Mouse (Mus musculus) common myeloid progenitor, adult 5-6 weeks (primary cell): ENCODE measurements around the gene Fpgs. TPM values are rescaled to one million over a fixed set of nuclear protein-coding genes. Genes with fewer than 3 reads are reported as not detected.

Experiments
- ATAC-seq: replicated peaks from 2 replicates; pipeline ENCODE4 v1.8.0; 2016; ENCODE audit warnings: low read depth, mild to moderate bottlenecking, moderate TSS enrichment, inconsistent platforms; ENCODE audit not compliant: poor library complexity, severe bottlenecking
- total RNA-seq: library from RNA; stranded (forward); fragments of 200-1000, 187-1606 nt; gene quantifications from 2 replicates; pipeline ENCODE4 v1.2.3, GENCODE M21; 2017

The Fpgs gene
- total RNA-seq, 1 experiment from 2014 or later: 39.8 TPM

DNA sequence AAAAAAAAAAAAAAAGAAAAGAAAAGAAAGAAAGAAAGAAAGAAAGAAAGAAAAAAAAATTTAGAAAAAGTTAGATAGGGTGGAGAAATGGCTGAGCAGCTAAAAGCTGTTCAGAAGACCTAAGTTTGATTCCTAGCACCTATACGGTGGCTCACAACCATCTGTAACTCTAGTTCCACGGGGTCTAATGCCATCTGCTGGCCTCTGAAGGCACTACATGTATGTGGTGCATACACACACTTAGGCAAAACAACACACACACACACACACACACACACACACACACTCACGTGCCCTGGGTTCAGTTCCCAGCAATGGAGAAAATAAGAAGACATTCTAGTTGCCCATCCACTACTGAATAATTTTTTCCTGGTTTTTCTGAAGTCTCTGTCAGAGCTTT lies 27.1 kb downstream of the Fpgs start:
- ATAC-seq: no peak

DNA sequence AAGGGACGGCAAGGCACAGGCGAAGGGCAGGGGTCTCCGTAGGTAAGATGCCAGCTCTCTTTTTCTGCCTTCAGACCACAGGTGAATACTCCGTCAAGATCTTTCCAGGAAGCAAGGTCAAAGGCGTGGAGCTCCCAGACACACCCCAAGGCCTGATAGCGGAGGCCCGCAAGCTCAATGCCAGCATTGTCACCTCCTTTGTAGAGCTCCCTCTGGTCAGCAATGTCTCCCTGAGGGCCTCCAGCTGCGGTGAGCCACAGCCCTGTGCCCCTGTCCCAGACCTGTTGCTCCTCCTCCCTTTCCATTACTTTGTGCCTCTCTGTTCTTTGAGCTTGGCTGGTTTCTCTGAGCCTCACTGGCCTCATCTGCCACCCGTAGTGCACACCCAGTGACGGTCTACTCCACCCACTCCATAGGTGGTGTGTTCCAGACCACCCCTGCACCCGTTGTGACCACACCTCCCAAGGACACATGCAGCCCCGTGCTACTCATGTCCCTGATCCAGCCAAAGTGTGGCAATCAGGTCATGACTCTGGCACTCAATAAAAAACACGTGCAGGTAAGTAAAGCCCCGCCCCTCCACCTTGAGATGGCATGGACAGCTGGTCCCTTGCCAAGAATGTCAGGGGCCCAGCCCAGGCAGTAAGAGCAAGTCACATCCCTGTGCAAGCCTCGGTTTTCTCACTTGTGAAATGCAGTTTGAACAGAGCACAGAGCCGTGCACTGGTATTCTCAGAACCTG lies 30.6 kb downstream of the Fpgs start:
- ATAC-seq: no peak

DNA sequence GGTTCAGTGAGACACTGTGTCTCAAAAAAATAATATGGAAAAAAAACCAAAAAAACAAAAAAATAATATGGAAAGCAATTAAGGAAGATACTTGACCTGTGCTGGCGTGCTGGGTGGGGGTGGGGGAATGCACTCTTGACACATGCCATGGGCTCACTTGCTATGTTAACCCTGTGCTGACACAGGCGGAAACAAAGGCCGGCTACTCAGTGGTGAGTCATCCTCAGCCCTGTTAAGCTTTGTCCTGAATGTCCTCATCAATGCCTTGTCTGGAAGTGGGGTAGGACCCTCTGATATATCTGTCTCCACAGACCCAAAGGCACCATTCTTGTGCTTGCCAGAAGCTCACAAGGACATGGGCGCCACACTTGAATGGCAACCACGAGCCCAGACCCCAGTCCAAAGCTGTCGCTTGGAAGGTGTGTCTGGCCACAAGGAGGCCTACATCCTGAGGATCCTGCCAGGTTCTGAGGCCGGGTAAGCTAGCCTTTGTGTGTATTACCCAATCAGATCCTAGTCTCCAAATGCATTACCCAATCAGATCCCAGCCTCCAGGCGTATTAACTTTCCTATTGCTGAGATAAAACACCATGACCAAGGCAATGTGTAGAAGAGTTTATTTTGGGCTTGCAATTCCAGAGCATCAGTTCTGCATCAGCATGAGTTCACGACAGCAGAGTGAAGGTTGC lies 31.9 kb downstream of the Fpgs start:
- no peak for ATAC-seq

DNA sequence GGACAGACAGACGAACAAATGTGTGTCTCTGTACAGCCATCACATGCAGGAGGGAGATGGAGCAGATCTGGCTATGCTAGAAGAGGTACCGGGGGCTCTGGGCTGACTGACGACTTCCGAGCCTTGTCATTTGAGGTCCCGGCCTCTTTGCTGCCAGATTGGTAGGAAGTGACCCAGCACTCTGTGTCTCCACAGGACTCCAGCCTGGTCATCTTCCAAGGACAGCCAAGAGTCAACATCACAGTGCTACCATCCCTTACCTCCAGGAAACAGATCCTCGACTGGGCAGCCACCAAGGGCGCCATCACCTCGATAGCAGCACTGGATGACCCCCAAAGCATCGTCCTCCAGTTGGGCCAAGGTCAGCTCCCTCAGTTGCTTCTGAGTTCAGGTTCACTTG lies 32.8 kb downstream of the Fpgs start:
- ATAC-seq: no peak

DNA sequence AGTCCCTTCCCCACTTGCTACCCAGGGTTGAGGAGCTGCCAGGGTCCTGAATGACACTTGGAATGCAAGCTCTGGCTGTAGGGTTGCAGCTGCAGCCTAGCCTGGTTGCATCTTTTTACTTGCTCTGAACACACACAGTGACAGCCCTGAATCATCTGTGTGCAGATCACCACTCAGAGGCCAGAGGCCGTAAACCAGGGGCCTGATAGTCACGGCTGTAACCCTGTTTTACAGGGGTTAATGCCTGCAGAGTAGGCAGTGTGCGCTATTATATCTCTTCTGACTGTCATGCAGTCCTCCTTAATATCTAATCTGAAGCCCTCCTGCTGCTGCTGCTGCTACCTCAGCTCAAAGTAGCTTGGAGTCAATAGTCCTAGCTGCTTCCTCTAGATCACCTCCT lies 34.1 kb downstream of the Fpgs start:
- ATAC-seq: no peak

DNA sequence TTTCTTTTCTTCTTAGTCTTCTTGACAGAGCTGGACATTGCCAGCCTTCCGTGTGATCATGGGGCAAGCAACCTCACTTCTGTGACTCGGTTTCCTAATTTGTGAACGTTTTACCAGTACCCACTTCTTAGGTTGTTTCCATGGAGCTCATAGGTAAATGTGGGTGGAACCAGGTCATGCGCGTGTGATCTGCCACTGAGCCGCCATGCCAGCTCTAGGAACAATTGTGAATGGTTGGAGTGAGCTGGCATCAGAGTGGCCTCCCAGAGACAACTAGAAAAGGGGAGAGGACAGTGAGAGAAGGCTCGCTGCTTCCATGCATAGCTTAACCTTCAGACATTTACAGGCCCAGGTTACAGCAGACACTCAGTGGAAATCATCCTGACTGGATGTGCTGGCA lies 35.8 kb downstream of the Fpgs start:
- no peak for ATAC-seq

DNA sequence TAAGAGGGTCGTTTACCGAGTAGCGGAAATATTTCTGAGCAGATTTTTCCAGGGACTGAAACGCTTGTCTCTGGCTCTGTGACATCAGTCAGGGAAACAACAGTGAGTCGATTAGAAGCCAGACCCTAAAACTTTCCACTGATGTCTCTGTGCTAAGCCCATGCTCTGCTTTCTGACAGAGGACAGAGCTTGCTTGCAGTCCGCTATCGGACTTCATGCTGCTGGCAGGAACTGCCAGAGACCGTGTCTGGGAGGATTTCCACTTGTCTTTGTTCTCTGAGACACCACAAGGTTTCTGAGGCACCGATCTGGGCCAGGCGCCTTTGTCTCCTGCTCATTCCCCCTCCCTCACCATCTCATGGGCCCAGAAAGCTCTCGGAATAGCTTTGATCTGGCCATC lies 36.2 kb downstream of the Fpgs start:
- ATAC-seq: no peak

DNA sequence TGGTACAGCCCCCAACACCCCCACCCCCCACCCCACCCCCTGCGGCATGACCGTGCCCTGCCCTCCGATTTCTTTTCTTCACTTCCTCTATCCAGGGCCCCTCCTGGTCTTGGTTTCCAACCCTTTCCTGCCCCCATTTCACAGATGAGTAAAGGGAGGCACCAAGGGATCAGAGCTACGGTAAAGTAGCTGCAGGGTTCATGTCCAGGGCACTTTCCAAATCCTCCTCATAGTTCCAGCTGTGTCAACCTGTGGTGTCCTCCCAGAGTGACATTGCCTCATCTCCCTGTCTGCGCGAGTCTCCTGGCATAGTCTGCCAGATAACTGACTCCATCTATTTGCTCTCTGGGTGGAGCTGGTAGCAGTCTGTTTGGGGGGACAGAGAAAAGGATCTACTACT lies 38.1 kb downstream of the Fpgs start:
- ATAC-seq: no peak

DNA sequence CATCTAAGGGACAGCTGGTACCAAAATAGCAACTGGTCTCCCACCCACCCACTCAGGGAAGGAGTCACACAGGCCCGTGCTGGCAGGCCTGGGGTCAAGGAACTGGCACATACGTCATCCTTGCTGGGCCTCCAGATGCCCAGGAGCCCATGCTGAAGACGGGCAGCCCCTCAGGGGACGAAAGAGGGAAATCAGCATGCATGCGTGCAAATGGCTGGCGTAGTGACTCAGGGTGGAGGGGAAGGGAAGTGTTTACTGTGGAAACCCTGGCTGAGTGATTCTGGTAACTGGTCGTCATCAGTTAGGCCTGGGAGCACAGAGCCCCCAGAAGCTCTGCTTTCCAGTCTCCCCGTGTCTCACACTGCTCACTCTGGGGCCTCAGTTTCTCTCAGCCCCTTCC lies 38.6 kb downstream of the Fpgs start:
- no peak for ATAC-seq

DNA sequence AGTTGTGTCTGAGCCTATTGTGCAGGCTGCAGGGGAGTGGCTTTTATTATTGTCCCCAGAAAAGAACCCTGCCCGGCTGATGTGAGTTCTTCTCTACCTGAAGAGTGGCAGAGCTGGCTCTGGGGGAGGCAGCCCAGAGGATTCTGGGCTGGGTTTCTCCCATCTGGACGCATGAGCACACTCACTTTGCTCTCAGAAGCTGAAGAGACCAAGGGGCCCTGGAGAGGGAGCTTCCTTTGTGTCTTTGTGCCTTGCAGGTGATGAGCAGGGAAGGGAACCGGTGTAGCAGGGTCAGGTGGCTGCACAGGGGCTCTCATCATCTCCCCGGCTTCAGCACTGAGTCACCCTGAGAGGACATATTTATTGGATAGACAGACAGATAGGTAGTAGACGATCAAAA lies 41.7 kb downstream of the Fpgs start:
- no peak for ATAC-seq

DNA sequence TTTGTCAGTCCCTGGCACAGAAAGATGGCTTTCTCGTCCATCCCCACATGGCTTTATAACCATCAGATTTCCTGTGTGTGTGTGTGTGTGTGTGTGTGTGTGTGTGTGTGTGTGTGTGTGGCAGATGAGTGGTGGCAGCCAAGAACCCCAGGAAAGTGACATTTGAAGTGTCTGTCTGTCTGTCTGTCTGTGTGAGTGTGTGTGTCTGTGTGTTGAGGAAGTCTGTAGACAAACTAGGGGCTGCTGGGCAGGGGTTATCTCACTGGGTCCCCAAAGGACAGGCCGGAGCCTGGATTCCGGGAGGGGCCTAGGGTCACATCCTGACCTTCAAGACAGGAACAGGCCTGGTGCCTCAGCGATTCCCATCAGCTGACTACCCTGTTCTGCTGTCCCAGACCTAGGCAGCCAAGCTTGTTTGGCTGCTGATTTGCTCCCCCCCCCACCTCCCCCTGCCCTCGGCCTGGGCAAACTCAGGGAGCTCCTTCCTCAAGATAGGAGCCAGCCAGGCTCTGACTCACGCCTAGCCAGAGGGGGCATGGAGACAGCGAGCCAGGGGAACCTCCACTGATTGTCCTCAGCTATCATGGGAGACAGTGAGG lies 42.3 kb downstream of the Fpgs start:
- ATAC-seq: no peak

DNA sequence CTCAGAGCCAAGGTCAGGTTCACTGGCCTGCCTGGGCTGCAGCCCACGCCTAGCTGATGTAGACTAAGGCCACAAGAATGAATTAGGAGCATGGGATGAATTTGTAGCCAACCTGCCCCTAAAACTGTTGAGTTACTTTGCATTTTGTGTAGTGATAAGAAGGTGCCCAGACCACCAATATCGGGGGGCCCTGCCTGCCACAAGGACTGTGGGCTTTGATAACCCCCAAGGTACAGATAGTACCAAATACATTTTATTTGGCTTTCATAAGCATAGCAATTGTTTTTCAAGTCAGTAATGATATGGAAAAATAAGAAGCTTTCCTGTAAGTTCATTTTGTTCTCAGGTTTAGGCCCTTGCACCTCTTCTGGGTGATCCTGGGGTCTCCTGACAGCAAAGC lies 45.1 kb downstream of the Fpgs start:
- ATAC-seq: peak; percentile 41

DNA sequence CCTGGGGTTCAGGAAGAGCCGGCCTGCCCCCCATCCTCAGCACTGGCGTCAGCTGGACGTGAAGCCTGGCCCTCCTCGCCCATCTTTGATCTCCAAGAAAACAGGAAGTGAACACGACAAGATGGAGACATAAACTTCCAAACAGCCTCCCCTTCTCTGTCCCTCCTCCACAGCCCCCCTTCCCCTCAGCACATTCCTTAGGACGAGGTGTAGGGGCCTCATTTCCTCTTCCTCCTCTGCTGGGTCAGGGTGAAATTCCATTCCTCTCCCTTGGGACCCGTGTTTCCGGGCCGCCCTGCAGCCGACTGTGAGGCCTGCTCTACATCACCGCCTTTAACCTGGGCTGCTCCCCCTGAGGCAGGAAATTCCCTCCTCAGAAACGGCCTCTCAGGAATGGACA lies 48.1 kb downstream of the Fpgs start:
- ATAC-seq: no peak

DNA sequence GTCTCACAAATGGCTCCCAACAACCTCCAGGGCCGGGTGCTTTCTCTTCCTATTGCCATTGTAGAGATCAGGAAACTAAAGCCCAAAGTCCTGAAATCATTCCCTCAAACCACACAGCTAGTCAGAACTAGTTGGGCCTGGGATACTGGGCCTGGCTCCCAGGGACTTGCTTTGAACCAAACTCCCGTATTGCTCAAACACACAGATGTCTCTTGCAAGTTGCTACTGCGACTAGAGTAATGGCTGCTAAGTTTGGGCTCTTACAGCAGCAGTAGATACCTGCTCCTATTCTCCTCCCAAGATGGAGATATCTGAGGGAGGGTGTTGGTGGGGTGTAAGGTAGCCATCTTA lies 48.6 kb downstream of the Fpgs start:
- no peak for ATAC-seq

DNA sequence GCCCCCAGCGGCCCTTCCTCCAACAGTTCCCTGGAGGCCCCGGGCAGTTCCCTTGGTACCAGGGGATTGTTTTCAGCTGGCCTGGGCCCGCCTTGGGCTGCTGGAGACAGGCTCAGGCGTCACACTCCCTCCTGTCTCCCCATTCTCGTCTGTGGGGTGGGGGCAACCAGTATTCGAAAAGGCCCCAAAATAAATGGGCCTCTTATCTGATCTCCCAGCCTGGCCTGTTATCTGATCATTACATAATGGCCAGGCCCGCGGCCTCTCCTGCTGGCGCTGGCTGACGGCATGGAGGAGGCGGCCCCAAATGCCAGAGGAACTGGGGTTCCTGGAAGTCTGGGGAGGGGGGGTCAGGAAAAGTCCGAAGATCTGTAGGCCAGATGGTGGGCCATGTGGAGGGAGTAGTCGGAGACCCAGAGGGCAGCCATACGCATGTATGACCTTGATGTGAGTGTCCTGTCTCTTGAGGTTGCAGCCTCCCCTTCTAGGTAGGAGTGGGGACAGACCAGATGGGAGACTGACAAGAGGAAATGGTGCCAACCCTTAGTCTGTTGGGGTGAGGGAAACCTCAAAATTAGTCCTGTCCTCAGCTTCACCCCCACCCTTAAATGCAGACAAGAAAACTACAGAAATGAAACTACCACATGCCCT lies 49.1 kb downstream of the Fpgs start:
- peak; percentile 64 for ATAC-seq

DNA sequence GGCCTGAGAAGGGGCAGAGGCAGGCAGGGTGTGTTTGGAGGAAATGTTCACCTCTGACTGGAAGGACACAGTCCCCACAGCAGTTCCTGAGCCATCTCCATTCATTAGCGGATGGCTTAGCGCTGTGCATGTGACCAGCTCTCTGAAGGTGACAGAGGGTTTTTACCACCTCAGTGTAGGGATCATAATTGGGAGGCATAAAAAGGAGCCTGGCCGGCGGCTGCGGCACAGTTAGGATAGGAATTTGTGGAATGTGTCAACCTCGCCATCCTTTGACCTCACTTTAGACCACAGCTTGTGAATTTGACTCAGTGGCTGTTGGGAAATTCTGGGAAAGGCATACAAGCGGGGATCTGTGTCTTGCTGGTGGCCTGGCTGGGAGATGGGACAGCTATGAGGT lies 50.2 kb downstream of the Fpgs start:
- ATAC-seq: no peak

DNA sequence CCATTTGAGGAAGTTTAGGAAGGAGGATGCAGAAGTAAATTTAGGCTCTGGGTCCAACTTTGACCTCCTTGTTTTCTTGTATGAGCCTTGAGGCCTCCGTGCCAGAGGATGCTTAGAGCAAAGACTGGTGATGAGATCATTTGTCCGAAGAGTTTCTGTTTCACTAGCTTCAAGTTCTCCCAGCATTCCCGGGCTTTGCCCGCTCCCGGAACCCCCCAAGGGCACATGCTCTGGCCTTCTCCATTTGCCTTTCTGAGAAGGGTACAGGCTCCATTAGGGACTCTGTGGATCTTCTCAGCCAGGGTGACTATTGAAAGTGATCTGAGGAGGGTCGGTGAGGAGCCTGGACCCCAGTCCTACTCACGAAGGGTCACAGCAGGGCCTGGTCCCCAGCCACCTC lies 56.6 kb downstream of the Fpgs start:
- ATAC-seq: no peak

DNA sequence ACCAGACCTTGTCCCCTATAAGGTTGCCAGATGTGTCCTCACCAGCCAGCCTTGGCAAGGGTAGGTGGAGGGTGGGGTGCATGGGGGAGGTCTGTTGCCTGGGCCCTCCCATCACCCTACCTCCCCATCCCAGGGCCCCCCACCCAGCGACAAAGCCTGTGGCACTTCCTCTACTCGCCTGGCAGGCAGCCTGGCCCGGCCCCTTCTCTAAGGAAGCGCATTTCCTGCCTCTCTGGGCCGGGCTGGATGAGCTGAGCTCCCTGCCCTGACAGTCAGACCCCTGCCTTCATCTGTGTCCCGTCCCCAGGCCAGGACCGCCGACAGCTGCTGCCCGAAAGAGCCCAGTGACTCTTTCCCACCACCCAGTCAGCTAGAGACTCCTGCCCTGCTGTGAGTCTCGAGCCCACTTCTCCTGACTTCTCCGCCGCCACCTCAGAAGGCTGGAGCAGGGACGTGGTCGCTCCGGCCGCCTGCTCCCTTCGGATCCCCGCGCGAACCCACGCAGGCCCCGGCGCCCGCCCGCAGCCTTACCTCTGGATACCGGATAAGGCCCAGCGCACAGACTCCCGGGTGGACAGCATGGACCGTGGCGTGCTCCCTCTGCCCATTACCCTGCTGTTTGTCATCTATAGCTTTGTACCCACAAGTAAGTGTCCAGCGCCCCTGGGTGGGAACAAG lies 57.4 kb downstream of the Fpgs start, which contains the start of gene Eng:
Gene Eng, plus strand, starts transcription at position 217 of the 678 bp plus-strand sequence.
- peak; percentile 50 for ATAC-seq

DNA sequence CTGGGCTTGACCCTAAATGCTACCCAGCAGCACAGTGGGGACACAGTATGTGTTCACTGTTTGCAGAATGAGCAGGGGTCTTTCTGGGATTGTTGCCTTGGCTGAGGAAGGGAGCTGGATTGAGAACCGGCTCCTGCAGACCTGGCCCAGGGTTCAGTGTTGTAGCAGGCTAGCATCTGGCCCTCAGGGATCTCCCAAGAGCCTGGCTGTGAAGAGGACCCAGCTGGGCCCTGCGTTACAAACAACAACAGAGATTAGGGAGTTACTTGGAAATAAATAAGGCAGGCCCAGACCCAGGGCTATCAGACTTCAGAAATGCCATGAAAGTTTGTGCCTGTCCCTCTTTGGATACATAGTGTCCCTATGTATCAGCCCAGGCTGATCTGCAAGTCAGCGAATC lies 58.3 kb downstream of the Fpgs start:
- ATAC-seq: no peak

DNA sequence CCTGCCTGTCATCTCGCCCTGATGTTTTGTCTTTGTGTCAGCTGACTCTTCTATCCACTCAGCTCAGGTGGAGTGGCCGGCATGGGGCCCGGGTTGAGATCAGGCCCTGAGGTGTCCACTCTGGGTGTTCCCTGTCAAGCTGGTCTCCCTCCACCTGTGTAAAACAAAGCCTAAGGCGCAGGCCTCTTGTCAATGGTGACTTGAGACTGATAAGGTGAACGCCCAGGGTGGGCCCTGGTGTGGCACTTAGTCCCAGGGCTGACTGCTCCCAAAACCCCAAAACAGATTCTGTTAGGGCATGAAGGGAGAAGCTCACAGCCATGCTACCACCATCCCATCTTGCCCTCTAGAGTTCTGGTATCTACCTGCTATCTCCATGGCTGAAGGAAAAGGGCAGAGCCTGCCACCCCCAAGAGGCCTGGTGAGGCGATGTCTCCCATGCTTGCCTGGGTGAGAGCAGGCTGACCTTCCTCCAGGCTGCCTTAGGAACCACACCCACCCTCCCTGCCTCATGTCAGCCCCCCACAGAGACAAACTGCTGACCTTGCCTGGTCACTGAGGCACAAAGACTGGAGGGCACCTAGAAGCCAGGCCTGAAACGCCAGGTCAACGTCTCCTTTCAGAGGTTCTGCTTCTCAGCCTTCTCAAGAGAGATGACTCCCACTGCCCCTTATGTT lies 59.0 kb downstream of the Fpgs start:
- no peak for ATAC-seq
